Mouse (Mus musculus) forebrain, embryonic 12.5 days (tissue): ENCODE measurements at regions not wholly inside any gene's neighbourhood (a gene's known extent, or its start where the extent isn't known, plus 50 kb on each side); places are given as distances from the start of the nearest gene placed in this dataset.
"Not testable (repeated sequence)": the region's sequence is repeated elsewhere in the genome, so short reads cannot be mapped to it uniquely, and the experiment has no call there.

Experiments
- ATAC-seq: fragments of 200-750 bp; cut with Nextera tagmentation; 2 replicates; pipeline ENCODE4 v1.8.0; 2017; ENCODE audit warnings: moderate TSS enrichment; ENCODE audit not compliant: low FRiP score
- H3K27ac ChIP-seq: fragments of 300-500 bp; sonication (generic); 2 replicates; pipeline ENCODE4 v1.5.1; 2016; ENCODE audit warnings: mild to moderate bottlenecking
- H3K27me3 ChIP-seq: fragments of 300-500 bp; sonication (generic); 2 replicates; pipeline ENCODE4 v1.6.1; 2016; ENCODE audit warnings: mild to moderate bottlenecking
- H3K36me3 ChIP-seq: fragments of 300-500 bp; sonication (generic); replicated peaks from 2 replicates; pipeline ENCODE4 v1.6.1; 2016; ENCODE audit warnings: mild to moderate bottlenecking
- H3K4me1 ChIP-seq: fragments of 300-500 bp; sonication (generic); 2 replicates; pipeline ENCODE4 v1.6.1; 2016
- H3K4me2 ChIP-seq: fragments of 300-500 bp; sonication (generic); 2 replicates; pipeline ENCODE4 v1.6.1; 2016; ENCODE audit warnings: mild to moderate bottlenecking, moderate library complexity
- H3K4me3 ChIP-seq: fragments of 300-500 bp; sonication (generic); replicated peaks from 2 replicates; pipeline ENCODE4 v1.5.1; 2016; ENCODE audit warnings: mild to moderate bottlenecking
- H3K9ac ChIP-seq: fragments of 300-500 bp; sonication (generic); 2 replicates; pipeline ENCODE4 v1.6.1; 2016; ENCODE audit warnings: mild to moderate bottlenecking
- H3K9me3 ChIP-seq: fragments of 300-500 bp; sonication (generic); 2 replicates; pipeline ENCODE4 v1.6.1; 2016
- WGBS: fragments of 180-500 bp; shearing (Covaris S2); methylation state at CpG from one replicate; pipeline ENCODE4 v1.1.7; 2016; 5-methylcytosine and 5-hydroxymethylcytosine counted together

DNA sequence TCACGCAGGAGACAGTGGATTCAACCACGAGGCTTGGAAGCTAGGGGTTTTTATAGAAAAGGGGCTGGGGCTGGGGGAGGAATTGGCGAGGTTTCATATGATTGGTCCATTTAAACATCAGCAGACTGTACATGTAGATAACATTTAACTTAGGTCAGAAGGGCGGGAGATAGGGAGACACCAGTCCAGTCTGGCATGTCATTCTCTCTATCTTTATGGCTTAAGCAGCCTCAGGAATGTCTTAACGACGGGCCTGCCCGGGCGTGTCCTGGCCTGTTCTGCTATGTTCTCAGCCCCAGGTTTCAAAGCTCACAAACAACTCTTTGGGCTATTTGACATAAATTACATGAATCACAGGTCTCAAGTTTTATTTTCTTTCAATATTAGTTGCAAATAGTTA lies 910.6 kb downstream of the Abca13 start:
- not testable (repeated sequence) for H3K27me3 ChIP-seq, H3K4me1 ChIP-seq, H3K36me3 ChIP-seq, H3K4me3 ChIP-seq, H3K9me3 ChIP-seq, H3K27ac ChIP-seq, H3K4me2 ChIP-seq, H3K9ac ChIP-seq, ATAC-seq
- 84% methylated on average over 8 of the region's 8 CpGs for WGBS

DNA sequence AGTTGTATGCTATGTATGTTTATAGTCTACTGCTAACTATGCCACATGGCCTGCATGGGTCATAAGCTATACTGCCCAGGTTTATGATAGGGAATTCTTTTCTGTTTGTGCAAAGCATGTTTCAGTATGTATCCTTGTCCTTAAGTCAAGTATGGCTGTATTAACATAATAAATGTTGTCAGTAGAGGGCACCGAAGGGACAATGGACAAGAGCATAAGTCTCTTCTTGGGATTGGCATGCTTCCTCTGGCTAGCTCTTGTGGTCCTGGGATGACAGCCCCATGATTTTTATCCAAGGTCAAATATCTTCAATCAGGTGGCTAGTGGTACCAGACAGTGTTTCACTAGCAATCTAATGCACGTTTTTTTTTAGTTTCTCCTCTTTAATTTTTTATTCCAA lies 913.3 kb downstream of the Abca13 start:
- Histone ChIP-seq H3K4me1 (no peaks in the 10 kb centered on the region), H3K36me3 (no peaks in the 10 kb centered on the region), H3K4me3 (no peak overlapping the region), H3K27me3 (no peaks in the 10 kb centered on the region), H3K9me3 (no peaks in the 10 kb centered on the region), H3K4me2 (no peak overlapping the region), H3K27ac (no peak overlapping the region), H3K9ac (no peak overlapping the region)
- 91% methylated on average over 2 of the region's 2 CpGs for WGBS
- no peak for ATAC-seq

DNA sequence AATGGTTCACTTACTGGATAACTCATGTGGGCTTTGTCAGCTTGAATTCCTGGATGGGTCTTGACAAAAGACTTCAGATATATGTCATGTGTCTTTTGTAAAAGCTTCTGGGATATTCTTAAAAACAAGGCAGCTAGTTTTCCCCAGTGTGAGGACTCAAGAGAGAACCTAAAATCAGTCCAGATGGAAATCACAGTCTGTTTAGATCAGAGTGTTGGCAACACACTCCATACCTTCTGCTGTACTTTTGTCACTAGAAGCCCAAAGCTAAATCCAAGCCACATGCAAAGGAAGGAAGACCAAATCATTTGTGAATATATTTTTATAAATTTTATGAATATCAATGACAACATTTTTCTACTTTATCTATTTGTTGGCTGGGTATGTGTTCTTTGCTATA lies 950.4 kb downstream of the Abca13 start:
- Histone ChIP-seq H3K4me2 (no peak overlapping the region), H3K4me1 (no peaks in the 10 kb centered on the region), H3K36me3 (no peaks in the 10 kb centered on the region), H3K27me3 (no peaks in the 10 kb centered on the region), H3K27ac (no peak overlapping the region), H3K9ac (no peak overlapping the region), H3K9me3 (no peaks in the 10 kb centered on the region), H3K4me3 (no peak overlapping the region)
- no peak for ATAC-seq

GRCm38 (mm10) chr11:10149160-10149559 lies 957.4 kb downstream of the Abca13 start:
- Histone ChIP-seq H3K9ac (no peak overlapping the region), H3K9me3 (no peaks in the 10 kb centered on the region), H3K27me3 (no peaks in the 10 kb centered on the region), H3K4me1 (no peaks in the 10 kb centered on the region), H3K27ac (no peak overlapping the region), H3K4me2 (no peak overlapping the region), H3K4me3 (no peak overlapping the region), H3K36me3 (no peaks in the 10 kb centered on the region)
- no peak for ATAC-seq
- 63% methylated on average over 1 of the region's 1 CpGs for WGBS

DNA sequence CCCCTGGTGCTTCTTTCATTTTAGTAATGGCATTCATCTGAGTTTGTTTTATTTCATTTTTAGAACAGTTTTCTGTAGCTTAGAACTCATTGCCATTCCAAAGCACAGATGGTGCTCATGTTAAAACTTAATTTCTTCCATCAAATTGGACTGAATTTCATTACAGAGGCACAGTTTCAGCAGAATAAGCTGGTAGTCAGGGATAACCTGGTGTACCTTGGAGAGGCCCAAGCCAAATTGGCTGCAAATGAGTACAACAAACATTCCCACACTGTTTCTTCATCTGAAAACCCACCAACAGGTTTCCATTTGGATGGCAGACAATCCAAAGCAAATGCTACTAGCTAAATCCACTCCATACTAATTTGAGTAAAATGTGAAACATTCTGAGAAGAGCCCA lies 960.2 kb upstream of the Vwc2 start:
- Histone ChIP-seq H3K27ac (no peak overlapping the region), H3K4me2 (no peak overlapping the region), H3K36me3 (no peaks in the 10 kb centered on the region), H3K9ac (no peak overlapping the region), H3K4me1 (no peaks in the 10 kb centered on the region), H3K4me3 (no peak overlapping the region), H3K9me3 (no peaks in the 10 kb centered on the region), H3K27me3 (no peaks in the 10 kb centered on the region)
- ATAC-seq, result no peak

GRCm38 (mm10) chr11:10193738-10194137 lies 920.3 kb upstream of the Vwc2 start:
- ATAC-seq, result no peak
- 47% methylated on average over 3 of the region's 3 CpGs for WGBS

DNA sequence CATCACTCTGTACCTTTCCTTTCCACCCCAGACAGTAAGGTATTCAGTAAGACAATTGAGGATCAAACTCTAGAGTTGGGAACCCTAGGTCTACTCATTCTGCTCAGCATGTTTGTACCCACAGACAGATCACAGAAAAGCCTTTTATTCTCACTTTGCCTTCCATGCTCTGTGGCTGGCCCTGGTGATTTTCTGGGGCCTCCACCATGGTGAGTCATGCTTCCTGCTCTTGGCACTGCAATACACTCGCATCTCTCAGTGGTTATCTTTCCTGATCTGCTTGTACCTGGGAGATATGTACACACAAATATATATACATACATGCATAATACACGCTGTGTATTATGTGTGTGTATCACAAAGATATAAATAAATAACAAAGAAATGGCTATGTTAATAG lies 919.2 kb upstream of the Vwc2 start:
- Histone ChIP-seq H3K27ac (no peak overlapping the region), H3K27me3 (no peaks in the 10 kb centered on the region), H3K9me3 (no peaks in the 10 kb centered on the region), H3K36me3 (no peaks in the 10 kb centered on the region), H3K4me1 (no peaks in the 10 kb centered on the region), H3K9ac (no peak overlapping the region), H3K4me3 (no peak overlapping the region), H3K4me2 (no peak overlapping the region)
- WGBS, result 89% methylated on average over 2 of the region's 2 CpGs
- ATAC-seq, result no peak

More at GRCm38 (mm10) chr11:10193738-10194137, 920.3 kb upstream of the Vwc2 start:
- Histone ChIP-seq H3K4me3 (no peak overlapping the region), H3K36me3 (no peaks in the 10 kb centered on the region), H3K4me2 (no peak overlapping the region), H3K27me3 (no peaks in the 10 kb centered on the region), H3K9ac (no peak overlapping the region), H3K9me3 (no peaks in the 10 kb centered on the region), H3K4me1 (no peaks in the 10 kb centered on the region), H3K27ac (no peak overlapping the region)

- Histone ChIP-seq H3K4me2 (no peak overlapping the region), H3K9ac (no peak overlapping the region), H3K27me3 (no peaks in the 10 kb centered on the region), H3K4me1 (no peaks in the 10 kb centered on the region), H3K4me3 (no peak overlapping the region), H3K36me3 (no peaks in the 10 kb centered on the region), H3K9me3 (no peaks in the 10 kb centered on the region), H3K27ac (no peak overlapping the region)
- whole genome bisulfite sequencing, result 84% methylated on average over 7 of the region's 7 CpGs
- no peak for ATAC-seq
Observed at GRCm38 (mm10) chr11:10201021-10201420, 913.0 kb upstream of the Vwc2 start.

DNA sequence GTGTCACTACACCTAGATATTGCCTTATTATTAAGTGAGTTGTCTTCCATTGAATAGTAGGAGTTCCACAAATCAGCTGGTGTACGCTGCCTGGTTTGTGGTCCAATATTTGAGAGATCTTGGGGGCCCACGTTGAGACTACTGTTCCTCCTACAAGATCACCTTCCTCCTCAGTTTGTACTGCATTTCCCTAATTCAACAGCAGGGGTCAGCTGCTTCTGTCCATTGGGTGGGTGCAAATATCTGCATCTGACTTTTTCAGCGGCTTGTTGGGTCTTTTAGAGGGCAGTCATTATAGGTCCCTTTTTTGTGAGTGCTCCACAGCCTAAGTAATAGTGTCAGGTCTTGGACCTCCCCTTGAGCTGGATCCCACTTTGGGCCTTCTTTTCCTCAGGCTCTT lies 908.8 kb upstream of the Vwc2 start:
- no peaks in the 10 kb centered on the region for H3K27me3 ChIP-seq
- H3K36me3 ChIP-seq, result no peaks in the 10 kb centered on the region
- H3K27ac ChIP-seq, result no peak overlapping the region
- no peaks in the 10 kb centered on the region for H3K9me3 ChIP-seq
- H3K4me3 ChIP-seq, result no peak overlapping the region
- ATAC-seq, result no peak
- H3K4me1 ChIP-seq, result no peaks in the 10 kb centered on the region
- no peak overlapping the region for H3K9ac ChIP-seq
- H3K4me2 ChIP-seq, result no peak overlapping the region
- 72% methylated on average over 3 of the region's 3 CpGs for WGBS
